13 mouse cellular contexts compared by ENCODE assay signal in genomic region chr2:156676885-156677284, GRCm38 (mm10).
DNase-seq lines count a peak whose midpoint lies in the region; ATAC-seq and TF ChIP-seq lines count a peak whose summit lies in the region.
"Had no signal": no experiment of that assay in that cellular context is flagged by ENCODE, and none has a peak within 500 bp of the region (broad histone marks: within the 10 kb centered on the region; RNA-seq: fewer than 3 reads in every experiment).

No protein-coding gene starts in this region.

- ATAC-seq in kidney, embryonic 14.5 days (ENCODE audit: low FRiP score, low TSS enrichment): no peak
- ATAC-seq in midbrain, embryonic 15.5 days (replicated peaks): no peak
- ATAC-seq: activated CD4-positive, CD25-positive, alpha-beta regulatory T cell, adult 4 months; midbrain, embryonic 13.5 days had no signal

- no peak for TF ChIP-seq EP300 in MEL (IDR thresholded peaks at IDR 0.05; ENCODE audit: low read depth in 1 of 2, low read length in 2 of 2)

- peak; percentile 7 for DNase-seq in kidney, adult 18-20 months
- DNase-seq in A20 (ENCODE audit: low read depth, low spot score) (peak; percentile 22), MEL (ENCODE audit: low read depth, low spot score) (peak; percentile 33)
- peak; percentile 51 for DNase-seq in forelimb bud, embryonic 11.5 days (ENCODE audit: low read depth, low spot score)
- no peak for DNase-seq in urinary bladder, postnatal 4 days (ENCODE audit: low spot score in 2 of 2)
- no peak for DNase-seq in right cerebral cortex, postnatal 25 days
- DNase-seq: cerebellum, postnatal 25 days; thymus, postnatal 25 days had no signal

- TF ChIP-seq POLR2A in MEL (IDR thresholded peaks at IDR 0.05; ENCODE audit: control insufficient read depth in 1 of 2, insufficient read depth in 1 of 2, low read depth in 1 of 2, low read length in 2 of 2, poor library complexity in 1 of 2): no peak

- H3K36me3 ChIP-seq in kidney, embryonic 14.5 days (ENCODE audit: control insufficient read depth, insufficient read depth, low read length): no peaks in the 10 kb centered on the region
- no peaks in the 10 kb centered on the region for H3K36me3 ChIP-seq in MEL (ENCODE audit: control insufficient read depth in 1 of 2, insufficient read depth in 2 of 2, low read length in 2 of 2)
- no peaks in the 10 kb centered on the region for H3K36me3 ChIP-seq in midbrain, embryonic 15.5 days (replicated peaks)
- H3K36me3 ChIP-seq: hindbrain, embryonic 15.5 days; midbrain, embryonic 13.5 days had no signal

- no peaks in the 10 kb centered on the region for H3K27me3 ChIP-seq in kidney, embryonic 14.5 days (ENCODE audit: control insufficient read depth, insufficient read depth, low read length)
- peaks cover 0 to 3% of the 10 kb centered on the region in 2 experiments; a peak in 1 of 4 replicates for H3K27me3 ChIP-seq in MEL (ENCODE audit: control insufficient read depth in 1 of 2, insufficient read depth in 2 of 2, low read length in 2 of 2)
- no peaks in the 10 kb centered on the region for H3K27me3 ChIP-seq in midbrain, embryonic 15.5 days (replicated peaks)
- H3K27me3 ChIP-seq: hindbrain, embryonic 15.5 days; midbrain, embryonic 13.5 days had no signal

- H3K27ac ChIP-seq in kidney, embryonic 14.5 days (ENCODE audit: low read depth, low read length): no peak overlapping the region
- H3K27ac ChIP-seq in MEL (ENCODE audit: control insufficient read depth, low read depth, low read length): no peak overlapping the region
- no peak overlapping the region for H3K27ac ChIP-seq in midbrain, embryonic 15.5 days
- H3K27ac ChIP-seq: hindbrain, embryonic 15.5 days; midbrain, embryonic 13.5 days had no signal

- 5% methylated on average over 6 of the region's 6 CpGs for WGBS in kidney, embryonic 14.5 days
- WGBS in midbrain, embryonic 15.5 days: 18% methylated on average over 6 of the region's 6 CpGs

- no peaks in the 10 kb centered on the region for H3K9me3 ChIP-seq in kidney, embryonic 14.5 days (ENCODE audit: control insufficient read depth, low read length)
- no peaks in the 10 kb centered on the region for H3K9me3 ChIP-seq in MEL (replicated peaks; ENCODE audit: insufficient read depth, low read length)
- no peaks in the 10 kb centered on the region for H3K9me3 ChIP-seq in midbrain, embryonic 15.5 days
- H3K9me3 ChIP-seq: hindbrain, embryonic 15.5 days; midbrain, embryonic 13.5 days had no signal

- H3K4me3 ChIP-seq in kidney, embryonic 14.5 days (ENCODE audit: low read length): no peak overlapping the region
- no peak overlapping the region for H3K4me3 ChIP-seq in MEL (ENCODE audit: control insufficient read depth in 1 of 2, insufficient read depth in 1 of 2, low read depth in 2 of 2, low read length in 2 of 2)
- H3K4me3 ChIP-seq in midbrain, embryonic 15.5 days: no peak overlapping the region
- H3K4me3 ChIP-seq: hindbrain, embryonic 15.5 days; midbrain, embryonic 13.5 days had no signal

- no peak overlapping the region for H3K9ac ChIP-seq in kidney, embryonic 14.5 days (ENCODE audit: low read depth, low read length)
- H3K9ac ChIP-seq in MEL (ENCODE audit: control insufficient read depth, low read depth, low read length, poor library complexity, severe bottlenecking): no peak overlapping the region
- H3K9ac ChIP-seq in midbrain, embryonic 15.5 days: no peak overlapping the region
- H3K9ac ChIP-seq: hindbrain, embryonic 15.5 days; midbrain, embryonic 13.5 days had no signal

- H3K79me2 ChIP-seq in MEL (ENCODE audit: control insufficient read depth, insufficient read depth, low read length, poor library complexity): no peaks in the 10 kb centered on the region

- no peak overlapping the region for H3K4me2 ChIP-seq in kidney, embryonic 14.5 days (replicated peaks; ENCODE audit: low read depth, low read length)
- H3K4me2 ChIP-seq in midbrain, embryonic 15.5 days: no peak overlapping the region
- H3K4me2 ChIP-seq: hindbrain, embryonic 15.5 days; midbrain, embryonic 13.5 days had no signal

- no peak for TF ChIP-seq RAD21 in MEL (IDR thresholded peaks at IDR 0.05; ENCODE audit: low read depth, low read length)

- H3K4me1 ChIP-seq in kidney, embryonic 14.5 days (ENCODE audit: control insufficient read depth, insufficient read depth, low read length): 0 out of 2 replicates have a peak, but pooled peaks cover 3% of the 10 kb centered on the region
- H3K4me1 ChIP-seq in MEL (ENCODE audit: control insufficient read depth in 1 of 2, insufficient read depth in 2 of 2, low read length in 2 of 2): no peaks in the 10 kb centered on the region
- no peaks in the 10 kb centered on the region; the same call in 1 of the 2 replicates for H3K4me1 ChIP-seq in midbrain, embryonic 15.5 days

- no peak for TF ChIP-seq CTCF in MEL (IDR thresholded peaks at IDR 0.05 in 2 of 3, conservative IDR thresholded peaks at IDR 0.05 in 1 of 3; ENCODE audit: control insufficient read depth in 1 of 3, insufficient read depth in 1 of 3, low read depth in 2 of 3, low read length in 3 of 3, poor library complexity in 1 of 3, severe bottlenecking in 1 of 3)

TF ChIP-seq in MEL, 35 proteins besides CTCF, POLR2A, EP300 and RAD21:
- no peak for TF ChIP-seq ETS1 (IDR thresholded peaks at IDR 0.05; ENCODE audit: low read depth, low read length)
- TF ChIP-seq SIN3A (IDR thresholded peaks at IDR 0.05; ENCODE audit: low read length): peak; percentile 90
- peak; percentile 87 for TF ChIP-seq MXI1 (IDR thresholded peaks at IDR 0.05; ENCODE audit: low read depth, low read length)

Comparison
In these comparisons a context has a peak if more than half of its experiments do, and no peak if none do; other contexts are left out.
1. DNase-seq: peak in kidney, adult 18-20 months (single experiment), A20 (single experiment), MEL (single experiment) and forelimb bud, embryonic 11.5 days (single experiment); none in urinary bladder, postnatal 4 days (0 of 2) and right cerebral cortex, postnatal 25 days (single experiment).